Mouse (Mus musculus): Measurements from ENCODE around the gene Oca2.

Oca2 gene

GRCm38 (mm10) chr7:56239543-56239942 is at the start of gene Oca2:
TSS of gene Oca2 (plus strand) at chr7:56239760.
- H3K9me3 ChIP-seq (ENCODE audit: low read length), result no peaks in the 10 kb centered on the region
- H3K4me1 ChIP-seq (replicated peaks; ENCODE audit: low read depth, low read length), result no peaks in the 10 kb centered on the region
- no peak within 1 kb of the TSS for H3K4me3 ChIP-seq (replicated peaks; ENCODE audit: low read length)
- H3K27me3 ChIP-seq (ENCODE audit: insufficient read depth, low read length), result no peaks in the 10 kb centered on the region
- no peak for TF ChIP-seq POU5F1 (IDR thresholded peaks at IDR 0.05; ENCODE audit: borderline replicate concordance, low read length)
- TF ChIP-seq CTCF (conservative IDR thresholded peaks at IDR 0.05; ENCODE audit: low read length), result no peak
- no peak for TF ChIP-seq NANOG (IDR thresholded peaks at IDR 0.05; ENCODE audit: borderline replicate concordance, low read length)
- H3K36me3 ChIP-seq (ENCODE audit: insufficient read depth, low read length), result no peaks in the 10 kb centered on the region

- Histone ChIP-seq H3K9me3 (ENCODE audit: low read length) (no peaks in the 10 kb centered on the region), H3K36me3 (ENCODE audit: insufficient read depth, low read length) (peaks cover 55% of the 10 kb centered on the region), H3K4me3 (replicated peaks; ENCODE audit: low read length) (no peak overlapping the region), H3K4me1 (replicated peaks; ENCODE audit: low read depth, low read length) (no peaks in the 10 kb centered on the region), H3K27me3 (ENCODE audit: insufficient read depth, low read length) (no peaks in the 10 kb centered on the region)
- no peak for TF ChIP-seq POU5F1 (IDR thresholded peaks at IDR 0.05; ENCODE audit: borderline replicate concordance, low read length)
- no peak for TF ChIP-seq CTCF (conservative IDR thresholded peaks at IDR 0.05; ENCODE audit: low read length)
- no peak for TF ChIP-seq NANOG (IDR thresholded peaks at IDR 0.05; ENCODE audit: borderline replicate concordance, low read length)
Observed at GRCm38 (mm10) chr7:56191041-56191440, 48.5 kb upstream of the Oca2 start.

GRCm38 (mm10) chr7:56191661-56192060 is 47.9 kb upstream of the Oca2 start:
- H3K9me3 ChIP-seq (ENCODE audit: low read length), result no peaks in the 10 kb centered on the region
- H3K36me3 ChIP-seq (ENCODE audit: insufficient read depth, low read length), result peaks cover 57% of the 10 kb centered on the region
- no peak for TF ChIP-seq CTCF (conservative IDR thresholded peaks at IDR 0.05; ENCODE audit: low read length)
- TF ChIP-seq NANOG (IDR thresholded peaks at IDR 0.05; ENCODE audit: borderline replicate concordance, low read length), result no peak
- no peak for TF ChIP-seq POU5F1 (IDR thresholded peaks at IDR 0.05; ENCODE audit: borderline replicate concordance, low read length)
- H3K4me1 ChIP-seq (replicated peaks; ENCODE audit: low read depth, low read length), result no peaks in the 10 kb centered on the region
- H3K4me3 ChIP-seq (replicated peaks; ENCODE audit: low read length), result no peak overlapping the region
- no peaks in the 10 kb centered on the region for H3K27me3 ChIP-seq (ENCODE audit: insufficient read depth, low read length)

GRCm38 (mm10) chr7:56201483-56202218 is 37.9 kb upstream of the Oca2 start:
- H3K27me3 ChIP-seq (ENCODE audit: insufficient read depth, low read length), result no peaks in the 10 kb centered on the region
- no peaks in the 10 kb centered on the region for H3K9me3 ChIP-seq (ENCODE audit: low read length)
- TF ChIP-seq CTCF (conservative IDR thresholded peaks at IDR 0.05; ENCODE audit: low read length) (no peak), NANOG (IDR thresholded peaks at IDR 0.05; ENCODE audit: borderline replicate concordance, low read length) (no peak), POU5F1 (IDR thresholded peaks at IDR 0.05; ENCODE audit: borderline replicate concordance, low read length) (no peak)
- H3K4me1 ChIP-seq (replicated peaks; ENCODE audit: low read depth, low read length), result no peaks in the 10 kb centered on the region
- H3K4me3 ChIP-seq (replicated peaks; ENCODE audit: low read length), result no peak overlapping the region
- peaks cover 68% of the 10 kb centered on the region for H3K36me3 ChIP-seq (ENCODE audit: insufficient read depth, low read length)

GRCm38 (mm10) chr7:56202843-56203242 is 36.7 kb upstream of the Oca2 start:
- TF ChIP-seq NANOG (IDR thresholded peaks at IDR 0.05; ENCODE audit: borderline replicate concordance, low read length), result no peak
- TF ChIP-seq CTCF (conservative IDR thresholded peaks at IDR 0.05; ENCODE audit: low read length), result no peak
- TF ChIP-seq POU5F1 (IDR thresholded peaks at IDR 0.05; ENCODE audit: borderline replicate concordance, low read length), result no peak
- Histone ChIP-seq H3K4me3 (replicated peaks; ENCODE audit: low read length) (no peak overlapping the region), H3K36me3 (ENCODE audit: insufficient read depth, low read length) (peaks cover 65% of the 10 kb centered on the region)

GRCm38 (mm10) chr7:56203286-56203685 is 36.3 kb upstream of the Oca2 start:
- no peak overlapping the region for H3K4me3 ChIP-seq (replicated peaks; ENCODE audit: low read length)
- H3K36me3 ChIP-seq (ENCODE audit: insufficient read depth, low read length), result peaks cover 63% of the 10 kb centered on the region
- no peak for TF ChIP-seq POU5F1 (IDR thresholded peaks at IDR 0.05; ENCODE audit: borderline replicate concordance, low read length)
- no peak for TF ChIP-seq CTCF (conservative IDR thresholded peaks at IDR 0.05; ENCODE audit: low read length)
- no peak for TF ChIP-seq NANOG (IDR thresholded peaks at IDR 0.05; ENCODE audit: borderline replicate concordance, low read length)
- H3K27me3 ChIP-seq (ENCODE audit: insufficient read depth, low read length), result no peaks in the 10 kb centered on the region
- no peaks in the 10 kb centered on the region for H3K9me3 ChIP-seq (ENCODE audit: low read length)
- H3K4me1 ChIP-seq (replicated peaks; ENCODE audit: low read depth, low read length), result no peaks in the 10 kb centered on the region

More at GRCm38 (mm10) chr7:56202843-56203242, 36.7 kb upstream of the Oca2 start:
- H3K4me1 ChIP-seq (replicated peaks; ENCODE audit: low read depth, low read length), result no peaks in the 10 kb centered on the region
- no peaks in the 10 kb centered on the region for H3K27me3 ChIP-seq (ENCODE audit: insufficient read depth, low read length)
- no peaks in the 10 kb centered on the region for H3K9me3 ChIP-seq (ENCODE audit: low read length)

- Histone ChIP-seq H3K36me3 (ENCODE audit: insufficient read depth, low read length) (peaks cover 65% of the 10 kb centered on the region), H3K4me3 (replicated peaks; ENCODE audit: low read length) (no peak overlapping the region), H3K9me3 (ENCODE audit: low read length) (no peaks in the 10 kb centered on the region), H3K27me3 (ENCODE audit: insufficient read depth, low read length) (no peaks in the 10 kb centered on the region), H3K4me1 (replicated peaks; ENCODE audit: low read depth, low read length) (no peaks in the 10 kb centered on the region)
- TF ChIP-seq POU5F1 (IDR thresholded peaks at IDR 0.05; ENCODE audit: borderline replicate concordance, low read length), result no peak
- no peak for TF ChIP-seq NANOG (IDR thresholded peaks at IDR 0.05; ENCODE audit: borderline replicate concordance, low read length)
- no peak for TF ChIP-seq CTCF (conservative IDR thresholded peaks at IDR 0.05; ENCODE audit: low read length)
Observed at GRCm38 (mm10) chr7:56204877-56205276, 34.7 kb upstream of the Oca2 start.

GRCm38 (mm10) chr7:56220811-56221210 is 18.7 kb upstream of the Oca2 start:
- no peak for TF ChIP-seq NANOG (IDR thresholded peaks at IDR 0.05; ENCODE audit: borderline replicate concordance, low read length)
- TF ChIP-seq CTCF (conservative IDR thresholded peaks at IDR 0.05; ENCODE audit: low read length), result no peak
- TF ChIP-seq POU5F1 (IDR thresholded peaks at IDR 0.05; ENCODE audit: borderline replicate concordance, low read length), result no peak
- H3K9me3 ChIP-seq (ENCODE audit: low read length), result no peaks in the 10 kb centered on the region
- H3K4me1 ChIP-seq (replicated peaks; ENCODE audit: low read depth, low read length), result 0 out of 2 replicates have a peak, but pooled peaks cover 5% of the 10 kb centered on the region
- no peak overlapping the region for H3K4me3 ChIP-seq (replicated peaks; ENCODE audit: low read length)
- H3K27me3 ChIP-seq (ENCODE audit: insufficient read depth, low read length), result no peaks in the 10 kb centered on the region
- peaks cover 77% of the 10 kb centered on the region for H3K36me3 ChIP-seq (ENCODE audit: insufficient read depth, low read length)

Measured in E14TG2a.4 (cell line).